27 mouse cellular contexts compared by ENCODE assay signal in the genomic region with DNA sequence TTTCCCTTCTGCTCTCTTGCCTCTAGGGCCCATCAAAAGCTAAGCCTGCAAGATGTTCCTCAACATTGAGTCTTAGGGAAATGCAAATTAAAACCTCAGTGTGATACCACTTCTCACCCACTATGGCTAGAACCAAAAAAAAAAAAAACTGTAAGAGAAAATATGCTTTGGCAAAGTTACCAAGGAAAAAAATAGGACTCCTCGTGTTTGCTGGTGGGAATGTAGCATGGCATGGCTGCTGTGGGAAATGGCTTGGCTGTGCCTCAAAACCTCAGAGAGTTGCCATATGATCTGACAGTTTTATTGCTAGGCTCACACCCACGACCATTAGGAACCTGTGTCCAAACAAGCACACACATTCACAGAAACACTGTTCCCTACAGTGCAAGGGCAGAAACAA.
"Had no signal": no experiment of that assay in that cellular context is flagged by ENCODE, and none has a peak within 500 bp of the region (broad histone marks: within the 10 kb centered on the region; RNA-seq: fewer than 3 reads in every experiment).

No protein-coding gene starts in this region.

- H3K9ac ChIP-seq: heart, embryonic 13.5 days; heart, embryonic 15.5 days; hindbrain, embryonic 13.5 days; hindbrain, embryonic 15.5 days; limb, embryonic 12.5 days; liver, embryonic 13.5 days; liver, embryonic 15.5 days had no signal

- ATAC-seq: forebrain, embryonic 16.5 days; hindbrain, postnatal 0 days; intestine, postnatal 0 days had no signal

- H3K4me2 ChIP-seq: heart, embryonic 11.5 days; heart, embryonic 13.5 days; heart, embryonic 15.5 days; hindbrain, embryonic 13.5 days; hindbrain, embryonic 15.5 days; limb, embryonic 12.5 days; liver, embryonic 11.5 days; liver, embryonic 13.5 days; liver, embryonic 15.5 days had no signal

- H3K4me3 ChIP-seq: gastrocnemius, adult 2 months; heart, adult 2 months; heart, embryonic 13.5 days; heart, embryonic 15.5 days; hindbrain, embryonic 13.5 days; hindbrain, embryonic 15.5 days; layer of hippocampus, adult 2 months; left cerebral cortex, adult 2 months; limb, embryonic 10.5 days; limb, embryonic 12.5 days; liver, embryonic 13.5 days; liver, embryonic 15.5 days had no signal

- H3K27me3 ChIP-seq: heart, embryonic 13.5 days; heart, embryonic 15.5 days; hindbrain, embryonic 13.5 days; hindbrain, embryonic 15.5 days; limb, embryonic 12.5 days; liver, embryonic 15.5 days had no signal

- H3K9me3 ChIP-seq: heart, embryonic 13.5 days; heart, embryonic 15.5 days; hindbrain, embryonic 13.5 days; hindbrain, embryonic 15.5 days; limb, embryonic 10.5 days; limb, embryonic 12.5 days; liver, embryonic 13.5 days; liver, embryonic 15.5 days had no signal

- H3K36me3 ChIP-seq: heart, embryonic 13.5 days; heart, embryonic 15.5 days; hindbrain, embryonic 13.5 days; hindbrain, embryonic 15.5 days; limb, embryonic 10.5 days; limb, embryonic 12.5 days; liver, embryonic 13.5 days; liver, embryonic 15.5 days had no signal

- H3K27ac ChIP-seq: gastrocnemius, adult 2 months; heart, adult 2 months; heart, embryonic 13.5 days; heart, embryonic 15.5 days; hindbrain, embryonic 13.5 days; hindbrain, embryonic 15.5 days; hindbrain, postnatal 0 days; layer of hippocampus, adult 2 months; left cerebral cortex, adult 2 months; limb, embryonic 10.5 days; limb, embryonic 12.5 days; liver, embryonic 13.5 days; liver, embryonic 15.5 days had no signal

- H3K4me1 ChIP-seq: heart, embryonic 13.5 days; heart, embryonic 15.5 days; hindbrain, embryonic 13.5 days; hindbrain, embryonic 15.5 days; limb, embryonic 12.5 days; liver, embryonic 15.5 days had no signal

- DNase-seq: gastrocnemius, adult 2 months; gastrocnemius, postnatal 10 days; gastrocnemius, postnatal 25 days; heart, adult 2 months; heart, postnatal 14 days; heart, postnatal 36 days; kidney, adult 18-20 months; kidney, adult 8-10 months; kidney, postnatal 10 days; kidney, postnatal 25 days; kidney, postnatal 4 days; liver; liver, embryonic 13.5 days had no signal
